Mouse (Mus musculus): Measurements from ENCODE around the gene Gucd1.
A peak's percentile ranks its signal among the peaks of the same experiment; 100 is the strongest.
"Not testable (repeated sequence)": the region's sequence is repeated elsewhere in the genome, so short reads cannot be mapped to it uniquely, and the experiment has no call there.

Gucd1 gene

GRCm38 (mm10) chr10:75500345-75500744 lies 17.4 kb downstream of the Gucd1 start:
- no peak for DNase-seq

- DNase-seq = no peak
Observed at GRCm38 (mm10) chr10:75499791-75500190, 18.0 kb downstream of the Gucd1 start.

GRCm38 (mm10) chr10:75499214-75499613 lies 18.6 kb downstream of the Gucd1 start:
- DNase-seq = not testable (repeated sequence)

GRCm38 (mm10) chr10:75495921-75496320 lies 21.9 kb downstream of the Gucd1 start:
- no peak for DNase-seq

GRCm38 (mm10) chr10:75495304-75495703 lies 22.5 kb downstream of the Gucd1 start:
- DNase-seq = no peak

GRCm38 (mm10) chr10:75491936-75492262 lies 25.9 kb downstream of the Gucd1 start:
- no peak for DNase-seq

- no peak for DNase-seq
Observed at GRCm38 (mm10) chr10:75491234-75491935, 26.4 kb downstream of the Gucd1 start.

GRCm38 (mm10) chr10:75490731-75491130 lies 27.0 kb downstream of the Gucd1 start:
- no peak for DNase-seq

- no peak for DNase-seq
Observed at GRCm38 (mm10) chr10:75489522-75489921, 28.2 kb downstream of the Gucd1 start.

GRCm38 (mm10) chr10:75487131-75487530 lies 30.6 kb downstream of the Gucd1 start:
- DNase-seq = no peak

GRCm38 (mm10) chr10:75486086-75486979 lies 31.4 kb downstream of the Gucd1 start:
- DNase-seq = peak; percentile 87

- DNase-seq = no peak
Observed at GRCm38 (mm10) chr10:75484767-75485166, 33.0 kb downstream of the Gucd1 start.

- DNase-seq = no peak
Observed at GRCm38 (mm10) chr10:75484066-75484465, 33.7 kb downstream of the Gucd1 start.

GRCm38 (mm10) chr10:75482919-75483483 lies 34.8 kb downstream of the Gucd1 start:
- DNase-seq = no peak

- no peak for DNase-seq
Observed at GRCm38 (mm10) chr10:75482271-75482670, 35.5 kb downstream of the Gucd1 start.

- DNase-seq = no peak
Observed at GRCm38 (mm10) chr10:75481703-75482102, 36.1 kb downstream of the Gucd1 start.

GRCm38 (mm10) chr10:75479955-75480354 lies 37.8 kb downstream of the Gucd1 start:
- DNase-seq = no peak

GRCm38 (mm10) chr10:75477034-75477433 lies 40.7 kb downstream of the Gucd1 start:
- DNase-seq = no peak

- not testable (repeated sequence) for DNase-seq
Observed at GRCm38 (mm10) chr10:75475139-75475850, 42.5 kb downstream of the Gucd1 start.

GRCm38 (mm10) chr10:75474571-75474970 lies 43.2 kb downstream of the Gucd1 start:
- DNase-seq = no peak

- no peak for DNase-seq
Observed at GRCm38 (mm10) chr10:75473411-75473810, 44.4 kb downstream of the Gucd1 start.

- no peak for DNase-seq
Observed at GRCm38 (mm10) chr10:75465781-75466550, 51.8 kb downstream of the Gucd1 start.

Data from kidney, adult 18-20 months (tissue).